Mouse (Mus musculus) kidney, adult 18-20 months (tissue): ENCODE measurements at regions not wholly inside any gene's neighbourhood (a gene's known extent, or its start where the extent isn't known, plus 50 kb on each side); places are given as distances from the start of the nearest gene placed in this dataset.

Source experiments
- DNase-seq: peaks from one replicate; pipeline ENCODE4 v3.0.0; 2021

GRCm38 (mm10) chr12:74516527-74516926 is 200.3 kb upstream of the Gm11042 start:
- no peak for DNase-seq

- no peak for DNase-seq
These were observed 186.6 kb upstream of the Gm11042 start for GRCm38 (mm10) chr12:74502791-74503190.

- no peak for DNase-seq
These were observed 161.4 kb upstream of the Gm11042 start for GRCm38 (mm10) chr12:74477619-74478018.

GRCm38 (mm10) chr12:74474741-74475140 is 158.5 kb upstream of the Gm11042 start:
- DNase-seq = no peak

GRCm38 (mm10) chr12:74458521-74458920 is 142.3 kb upstream of the Gm11042 start:
- DNase-seq = no peak

- DNase-seq = no peak
These were observed 136.3 kb upstream of the Gm11042 start for GRCm38 (mm10) chr12:74452375-74453090.

GRCm38 (mm10) chr12:74448248-74448647 is 132.1 kb upstream of the Gm11042 start:
- DNase-seq = no peak

- no peak for DNase-seq
These were observed 118.7 kb upstream of the Gm11042 start for GRCm38 (mm10) chr12:74434874-74435273.

- DNase-seq = no peak
These were observed 98.5 kb upstream of the Gm11042 start for GRCm38 (mm10) chr12:74414738-74415137.

- DNase-seq = no peak
These were observed 94.3 kb upstream of the Gm11042 start for GRCm38 (mm10) chr12:74410511-74410910.

GRCm38 (mm10) chr12:74407591-74408095 is 91.4 kb upstream of the Gm11042 start:
- no peak for DNase-seq

GRCm38 (mm10) chr12:74389811-74390210 is 73.6 kb upstream of the Gm11042 start:
- no peak for DNase-seq
